Mouse (Mus musculus) midbrain, embryonic 10.5 days (tissue): ENCODE measurements around the gene Hoxc9. TPM values are rescaled to one million over a fixed set of nuclear protein-coding genes. Genes with fewer than 3 reads are reported as not detected.

Source experiments
- DNase-seq: peaks from one replicate; pipeline ENCODE4 v3.0.0-alpha.2; 2017; ENCODE audit warnings: low spot score
- H3K27ac ChIP-seq: fragments of 300-500 bp; sonication (generic); replicated peaks from 2 replicates; pipeline ENCODE4 v1.5.1; 2016; ENCODE audit warnings: mild to moderate bottlenecking
- H3K27me3 ChIP-seq: fragments of 300-500 bp; sonication (generic); 2 replicates; pipeline ENCODE4 v1.6.1; 2016; ENCODE audit warnings: low read depth, mild to moderate bottlenecking; ENCODE audit not compliant: poor library complexity, severe bottlenecking
- H3K36me3 ChIP-seq: fragments of 300-500 bp; sonication (generic); 2 replicates; pipeline ENCODE4 v1.6.1; 2016; ENCODE audit warnings: mild to moderate bottlenecking, moderate library complexity
- H3K4me1 ChIP-seq: fragments of 300-500 bp; sonication (generic); 2 replicates; pipeline ENCODE4 v1.6.1; 2016
- H3K4me3 ChIP-seq: fragments of 300-500 bp; sonication (generic); 2 replicates; pipeline ENCODE4 v1.5.1; 2016; ENCODE audit warnings: mild to moderate bottlenecking, moderate library complexity
- H3K9me3 ChIP-seq: fragments of 300-500 bp; sonication (generic); replicated peaks from 2 replicates; pipeline ENCODE4 v1.6.1; 2016; ENCODE audit warnings: mild to moderate bottlenecking
- WGBS: fragments of 180-500 bp; shearing (Covaris S2); methylation state at CpG from one replicate; pipeline ENCODE4 v1.1.7; 2016; 5-methylcytosine and 5-hydroxymethylcytosine counted together
- polyA plus RNA-seq: library from polyadenylated mRNA; unstranded; fragments of >200 nt; fragmentation: Nextera tagmentation; extraction: Ambion mirVana; gene quantifications from 2 replicates; pipeline ENCODE4 v1.2.1, GENCODE M21; 2016

Hoxc9 gene
- polyA plus RNA-seq, 1 experiment from 2014 or later: not detected

DNA sequence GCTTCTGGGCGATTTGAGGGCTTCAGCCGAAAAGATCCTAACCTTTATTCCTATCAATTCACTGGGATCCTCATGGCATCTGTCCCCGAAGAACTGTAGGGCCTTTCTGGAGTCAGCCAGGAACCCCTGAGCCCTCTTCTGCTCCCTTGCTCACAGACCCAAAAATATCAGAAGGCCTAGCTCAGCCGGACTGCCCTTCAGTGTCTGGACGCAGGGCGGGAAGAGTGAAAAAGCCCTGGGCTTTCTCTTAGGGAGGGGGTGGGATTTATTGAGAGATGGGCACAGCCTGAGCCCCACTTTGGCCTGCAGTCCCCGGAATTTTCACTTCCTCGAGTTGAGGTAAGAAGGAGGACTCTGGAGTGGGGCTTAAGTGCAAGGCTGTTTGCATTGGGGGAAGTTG, 13.0 kb upstream of the Hoxc9 start:
- no peaks in the 10 kb centered on the region for H3K36me3 ChIP-seq
- peaks cover 100% of the 10 kb centered on the region for H3K27me3 ChIP-seq
- H3K4me1 ChIP-seq: peaks cover 7% of the 10 kb centered on the region; the same call in 1 of the 2 replicates
- no peak overlapping the region for H3K27ac ChIP-seq
- no peaks in the 10 kb centered on the region for H3K9me3 ChIP-seq
- under 1% methylated on average over 8 of the region's 8 CpGs for WGBS
- H3K4me3 ChIP-seq: no peak overlapping the region
- DNase-seq: no peak

DNA sequence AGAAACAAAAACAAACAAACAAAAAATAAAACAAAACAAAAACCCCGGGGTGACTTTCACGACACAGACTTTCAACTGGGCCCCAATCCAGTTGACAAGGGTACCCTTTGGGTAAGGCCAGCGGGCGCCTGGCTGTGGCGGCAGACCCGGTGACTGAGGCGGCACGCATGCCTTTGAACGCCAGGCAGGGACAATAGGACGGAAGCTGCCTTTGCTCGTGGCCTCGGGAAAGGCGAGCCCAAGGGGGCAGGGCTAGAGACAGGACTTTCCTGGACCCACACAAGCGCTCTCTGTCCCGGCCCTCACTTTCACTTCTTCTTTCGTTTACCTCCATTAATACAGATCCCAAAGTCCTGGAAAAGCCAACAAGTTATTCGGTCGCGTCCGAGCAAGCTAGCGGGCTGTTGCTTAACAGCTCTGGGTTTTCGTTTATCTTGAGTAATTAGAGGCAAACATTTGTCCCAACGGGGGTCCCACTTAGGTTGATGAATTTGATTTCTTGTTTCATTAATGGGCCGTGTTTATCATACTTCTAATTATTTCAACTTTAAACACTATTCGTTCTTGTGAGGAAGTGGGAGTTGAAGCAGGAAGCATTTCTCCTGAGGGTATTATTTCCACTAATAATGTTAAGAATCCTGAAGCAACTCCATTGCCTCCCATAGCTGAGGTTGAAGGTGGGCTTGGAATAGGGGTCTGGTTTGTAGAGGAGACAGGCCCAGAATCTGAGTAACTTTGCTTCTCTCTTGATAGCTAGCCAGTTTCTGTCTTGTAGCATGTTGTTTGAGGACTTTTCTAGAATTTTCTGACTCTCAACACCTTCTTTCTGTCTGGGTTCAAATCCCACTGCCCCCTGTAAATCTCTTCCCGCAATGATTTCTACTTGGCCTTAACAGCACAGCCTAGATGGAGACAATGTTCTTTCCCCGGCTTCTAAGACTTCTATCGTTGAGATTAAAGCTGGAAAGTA, 12.3 kb upstream of the Hoxc9 start:
- Histone ChIP-seq H3K27ac (no peak overlapping the region), H3K4me3 (no peak overlapping the region), H3K4me1 (peaks cover 7% of the 10 kb centered on the region; the same call in 1 of the 2 replicates), H3K27me3 (peaks cover 100% of the 10 kb centered on the region), H3K9me3 (no peaks in the 10 kb centered on the region), H3K36me3 (no peaks in the 10 kb centered on the region)
- 2% methylated on average over 28 of the region's 28 CpGs for WGBS
- peak; percentile 76 for DNase-seq

DNA sequence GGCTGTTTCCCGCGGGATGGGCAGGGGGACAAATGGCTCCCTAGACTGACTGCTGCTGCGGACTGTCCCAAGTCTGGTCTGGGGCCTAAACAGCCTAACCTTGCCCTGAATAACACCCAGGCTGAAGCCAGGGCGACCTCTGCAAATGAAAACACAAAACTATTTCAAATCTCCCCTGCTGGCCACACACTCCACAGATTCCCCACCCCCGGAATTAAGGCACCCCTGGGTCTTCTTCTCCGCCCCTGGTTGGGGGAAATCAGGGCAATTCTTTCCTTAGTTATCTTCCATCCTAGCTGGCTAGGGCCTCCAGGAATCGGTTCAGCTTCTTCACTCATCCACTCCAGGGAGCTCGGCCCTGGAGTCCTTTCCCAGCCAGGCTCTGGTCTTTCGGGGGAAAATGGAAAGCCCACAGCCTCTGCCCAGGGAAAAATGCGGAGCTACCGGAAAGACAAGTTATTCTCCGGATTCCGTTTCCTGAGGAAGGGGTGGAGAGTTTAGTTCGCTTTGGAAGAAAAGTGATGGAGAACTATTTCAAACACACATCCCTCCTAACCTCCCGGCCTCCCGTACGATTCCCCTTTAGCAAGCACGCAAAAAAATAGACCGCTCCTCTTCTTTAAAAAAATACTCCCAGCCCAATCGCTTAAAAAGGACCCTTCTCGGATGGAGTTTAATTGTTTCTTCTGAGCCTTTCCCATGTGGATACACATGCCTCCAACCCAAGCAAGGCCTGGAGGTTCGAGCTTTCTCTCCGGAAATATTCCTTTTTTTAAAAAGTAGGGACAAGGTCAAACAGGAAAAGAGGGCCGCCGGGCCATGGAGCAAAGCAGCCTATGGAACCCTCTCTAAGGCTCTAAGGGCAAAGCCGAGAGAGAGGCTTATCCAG, 11.0 kb upstream of the Hoxc9 start:
- 2% methylated on average over 26 of the region's 26 CpGs for WGBS
- H3K27ac ChIP-seq: no peak overlapping the region
- H3K36me3 ChIP-seq: no peaks in the 10 kb centered on the region
- H3K4me3 ChIP-seq: no peak overlapping the region
- no peaks in the 10 kb centered on the region for H3K9me3 ChIP-seq
- H3K27me3 ChIP-seq: peaks cover 100% of the 10 kb centered on the region
- peaks cover 7% of the 10 kb centered on the region; the same call in 1 of the 2 replicates for H3K4me1 ChIP-seq
- no peak for DNase-seq

DNA sequence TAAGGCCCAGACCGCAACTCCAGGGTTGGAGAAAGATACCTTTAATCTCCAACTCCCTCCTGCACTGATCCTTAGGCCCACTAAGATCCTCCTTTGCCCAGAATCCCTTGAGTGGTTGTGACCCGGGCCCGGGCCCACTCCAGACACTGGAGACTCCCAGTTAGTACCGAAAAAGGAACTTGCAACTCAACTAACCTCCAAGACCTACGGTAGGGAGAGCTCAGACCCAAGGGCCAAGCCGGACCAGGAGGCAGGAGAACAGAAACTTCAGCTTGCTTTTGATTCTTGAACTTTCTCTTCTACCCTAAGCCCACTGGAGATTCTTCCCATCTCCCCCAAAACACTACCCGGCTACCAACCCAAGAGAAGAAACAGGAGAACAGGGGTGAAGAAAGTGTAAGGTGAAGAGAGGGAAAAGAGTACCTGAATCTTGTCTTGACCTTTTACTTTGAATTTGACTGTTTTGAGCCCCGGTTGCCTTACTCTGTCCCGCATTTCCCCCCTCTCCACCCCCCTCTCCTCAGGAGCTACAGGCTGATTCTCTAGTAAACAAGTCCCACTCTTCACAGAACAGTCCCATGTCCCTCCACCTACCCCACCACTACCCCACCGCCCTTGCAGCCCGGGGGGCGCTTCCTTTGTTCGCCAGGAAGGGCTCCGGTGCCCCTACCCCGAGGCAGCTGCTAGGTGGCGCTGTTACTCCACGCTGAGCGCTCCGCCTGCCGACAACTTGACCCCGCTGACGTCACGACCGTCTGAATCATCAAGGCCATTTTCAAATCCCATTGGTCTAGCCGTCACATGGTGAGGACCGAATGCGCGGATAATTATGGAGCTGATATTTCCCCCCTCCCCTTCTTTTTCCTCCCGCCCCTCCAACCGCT, 10.1 kb upstream of the Hoxc9 start:
- Histone ChIP-seq H3K27me3 (peaks cover 100% of the 10 kb centered on the region), H3K9me3 (no peaks in the 10 kb centered on the region), H3K27ac (no peak overlapping the region), H3K4me3 (peak overlapping the region; percentile 22), H3K4me1 (peaks cover 7% of the 10 kb centered on the region; the same call in 1 of the 2 replicates), H3K36me3 (no peaks in the 10 kb centered on the region)
- WGBS: 1% methylated on average over 30 of the region's 30 CpGs
- DNase-seq: peak; percentile 87

DNA sequence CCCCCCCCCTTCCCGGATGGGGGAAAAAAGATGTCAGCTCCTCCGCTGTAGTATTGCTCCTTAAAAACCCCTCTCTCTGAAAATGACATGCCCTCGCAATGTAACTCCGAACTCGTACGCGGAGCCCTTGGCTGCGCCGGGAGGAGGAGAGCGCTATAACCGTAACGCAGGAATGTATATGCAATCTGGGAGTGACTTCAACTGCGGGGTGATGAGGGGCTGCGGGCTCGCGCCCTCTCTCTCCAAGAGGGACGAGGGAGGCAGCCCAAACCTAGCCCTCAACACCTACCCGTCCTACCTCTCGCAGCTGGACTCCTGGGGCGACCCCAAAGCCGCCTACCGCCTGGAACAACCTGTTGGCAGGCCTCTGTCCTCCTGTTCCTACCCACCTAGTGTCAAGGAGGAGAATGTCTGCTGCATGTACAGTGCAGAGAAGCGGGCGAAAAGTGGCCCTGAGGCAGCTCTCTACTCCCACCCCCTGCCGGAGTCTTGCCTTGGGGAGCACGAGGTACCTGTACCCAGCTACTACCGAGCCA, 9.4 kb upstream of the Hoxc9 start, which contains the start of gene Hoxc10:
Gene Hoxc10 (plus strand): TSS at position 21 of the 536 bp plus-strand sequence.
- DNase-seq: no peak
- Histone ChIP-seq H3K4me3 (peak within 1 kb of the TSS; percentile 22), H3K27ac (no peak within 1 kb of the TSS), H3K27me3 (peaks cover 100% of the 10 kb centered on the region), H3K36me3 (no peaks in the 10 kb centered on the region), H3K9me3 (no peaks in the 10 kb centered on the region), H3K4me1 (peaks cover 7% of the 10 kb centered on the region; the same call in 1 of the 2 replicates)
- WGBS: 3% methylated on average over 27 of the region's 27 CpGs

DNA sequence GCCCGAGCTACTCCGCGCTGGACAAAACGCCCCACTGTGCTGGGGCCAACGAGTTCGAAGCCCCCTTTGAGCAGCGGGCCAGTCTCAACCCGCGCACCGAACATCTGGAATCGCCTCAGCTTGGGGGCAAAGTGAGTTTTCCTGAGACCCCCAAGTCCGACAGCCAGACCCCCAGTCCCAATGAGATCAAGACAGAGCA, 9.0 kb upstream of the Hoxc9 start, which contains the start of gene Hoxc5:
Gene Hoxc5 (plus strand): TSS at position 132 of the 199 bp plus-strand sequence.
- H3K4me3 ChIP-seq: peak within 1 kb of the TSS; percentile 22
- 2% methylated on average over 12 of the region's 12 CpGs for WGBS
- peaks cover 7% of the 10 kb centered on the region; the same call in 1 of the 2 replicates for H3K4me1 ChIP-seq
- no peak within 1 kb of the TSS for H3K27ac ChIP-seq
- H3K27me3 ChIP-seq: peaks cover 100% of the 10 kb centered on the region
- DNase-seq: no peak
- H3K36me3 ChIP-seq: no peaks in the 10 kb centered on the region
- H3K9me3 ChIP-seq: no peaks in the 10 kb centered on the region

DNA sequence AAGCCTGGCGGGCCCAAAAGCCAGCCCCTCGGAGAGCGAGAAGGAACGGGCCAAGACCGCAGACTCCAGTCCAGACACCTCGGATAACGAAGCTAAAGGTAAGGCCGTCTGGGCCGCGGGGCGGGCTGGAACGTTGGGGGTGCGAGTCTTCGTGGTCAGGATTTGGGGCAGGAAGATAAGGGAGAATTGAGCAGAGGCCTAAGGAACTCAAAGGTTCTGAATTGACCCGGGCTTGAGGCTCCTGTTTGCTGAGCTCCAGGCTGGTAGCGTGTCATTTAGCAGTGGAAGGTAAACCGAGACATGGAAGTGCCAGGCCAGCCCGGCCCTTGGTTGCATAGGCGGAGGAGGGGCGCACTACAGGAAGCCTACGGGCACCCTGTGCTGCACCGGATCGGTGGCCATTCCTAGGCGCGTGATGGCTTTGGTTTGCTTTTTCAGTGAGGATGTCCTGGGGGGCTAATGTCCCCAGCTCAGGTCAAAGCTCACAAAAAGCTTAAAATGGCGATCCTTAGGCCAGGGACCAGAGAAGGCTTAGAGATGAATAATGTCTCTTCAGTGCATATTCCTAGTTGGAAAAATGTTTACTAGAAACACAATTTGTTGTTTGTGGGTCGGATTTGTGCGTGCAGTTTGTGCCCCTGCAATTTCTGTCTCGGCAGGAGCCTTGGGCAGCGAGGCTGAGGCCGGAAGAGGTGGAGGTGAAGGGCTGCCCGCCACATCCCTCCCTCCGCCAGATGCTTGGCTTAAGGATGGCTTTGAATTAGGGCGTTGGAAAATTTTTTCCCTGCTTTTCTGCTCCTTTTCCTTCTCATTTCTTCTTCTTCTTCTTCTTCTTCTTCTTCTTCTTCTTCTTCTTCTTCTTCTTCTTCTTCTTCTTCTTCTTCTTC, 8.5 kb upstream of the Hoxc9 start:
- 2% methylated on average over 34 of the region's 34 CpGs for WGBS
- no peaks in the 10 kb centered on the region for H3K9me3 ChIP-seq
- peaks cover 100% of the 10 kb centered on the region for H3K27me3 ChIP-seq
- no peak overlapping the region for H3K27ac ChIP-seq
- DNase-seq: no peak
- H3K4me3 ChIP-seq: no peak overlapping the region
- no peaks in the 10 kb centered on the region for H3K36me3 ChIP-seq
- H3K4me1 ChIP-seq: peaks cover 7% of the 10 kb centered on the region; the same call in 1 of the 2 replicates

DNA sequence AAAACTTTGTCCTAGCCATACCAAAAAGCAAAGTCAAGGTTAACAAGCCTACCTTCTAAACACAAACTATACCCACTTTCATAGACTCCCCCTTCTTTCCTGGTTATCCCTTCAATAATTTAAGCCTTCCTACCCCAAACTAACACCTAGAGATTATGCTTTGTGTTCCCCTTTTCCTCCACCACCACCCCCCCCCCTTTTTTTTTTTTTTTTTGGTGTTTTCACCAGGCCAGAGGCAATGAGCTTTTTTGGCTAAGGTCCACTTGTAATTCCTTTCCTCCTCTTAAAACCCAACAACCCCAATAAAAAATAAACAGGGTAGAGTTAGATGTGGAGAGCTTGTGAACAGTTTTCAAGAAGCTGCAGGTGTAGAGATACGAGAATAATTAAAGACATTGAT, 6.9 kb upstream of the Hoxc9 start:
- no peaks in the 10 kb centered on the region for H3K36me3 ChIP-seq
- no peak overlapping the region for H3K27ac ChIP-seq
- peaks cover 100% of the 10 kb centered on the region for H3K27me3 ChIP-seq
- no peaks in the 10 kb centered on the region for H3K9me3 ChIP-seq
- H3K4me3 ChIP-seq: no peak overlapping the region
- 70% methylated on average over 1 of the region's 1 CpGs for WGBS
- H3K4me1 ChIP-seq: peaks cover 7% of the 10 kb centered on the region; the same call in 1 of the 2 replicates
- no peak for DNase-seq

DNA sequence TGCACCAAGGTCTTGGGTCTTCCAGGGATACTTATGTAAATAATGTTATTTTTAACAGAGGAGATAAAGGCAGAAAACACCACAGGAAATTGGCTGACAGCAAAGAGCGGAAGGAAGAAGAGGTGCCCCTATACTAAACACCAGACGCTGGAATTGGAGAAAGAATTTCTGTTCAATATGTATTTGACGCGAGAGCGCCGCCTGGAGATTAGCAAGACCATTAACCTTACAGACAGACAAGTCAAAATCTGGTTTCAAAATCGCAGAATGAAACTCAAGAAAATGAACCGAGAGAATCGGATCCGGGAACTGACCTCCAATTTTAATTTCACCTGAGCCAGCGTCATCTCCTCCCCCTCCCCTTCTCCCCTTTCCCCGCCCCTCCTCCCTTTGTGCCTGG, 5.5 kb upstream of the Hoxc9 start:
- DNase-seq: no peak
- 3% methylated on average over 12 of the region's 12 CpGs for WGBS
- no peaks in the 10 kb centered on the region for H3K36me3 ChIP-seq
- H3K9me3 ChIP-seq: no peaks in the 10 kb centered on the region
- no peak overlapping the region for H3K4me3 ChIP-seq
- H3K4me1 ChIP-seq: peaks cover 7% of the 10 kb centered on the region; the same call in 1 of the 2 replicates
- H3K27me3 ChIP-seq: peaks cover 100% of the 10 kb centered on the region
- H3K27ac ChIP-seq: no peak overlapping the region

DNA sequence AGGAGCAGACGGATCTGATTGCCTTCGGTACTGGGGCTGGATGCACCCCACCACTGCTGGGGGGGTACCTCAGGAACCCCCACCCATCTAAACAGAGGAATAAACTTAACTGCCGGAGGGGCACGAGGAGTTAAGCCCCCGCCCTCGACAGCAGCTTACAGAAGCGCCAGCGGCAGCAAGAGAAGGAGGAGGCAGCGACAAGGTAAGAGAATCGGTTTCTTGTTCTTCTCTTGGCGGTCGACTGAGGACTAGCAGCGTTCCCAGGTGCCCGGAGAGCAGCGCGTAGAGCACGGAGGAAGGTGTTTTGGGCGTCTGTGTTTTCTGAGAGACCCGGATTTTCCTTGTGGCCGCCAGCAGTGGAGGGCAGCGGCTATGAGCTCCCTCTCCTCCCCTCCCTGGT, 4.0 kb upstream of the Hoxc9 start:
- Histone ChIP-seq H3K36me3 (no peaks in the 10 kb centered on the region), H3K9me3 (no peaks in the 10 kb centered on the region), H3K27ac (no peak overlapping the region), H3K4me1 (no peaks in the 10 kb centered on the region), H3K27me3 (peaks cover 100% of the 10 kb centered on the region), H3K4me3 (no peak overlapping the region)
- under 1% methylated on average over 21 of the region's 21 CpGs for WGBS
- DNase-seq: no peak

DNA sequence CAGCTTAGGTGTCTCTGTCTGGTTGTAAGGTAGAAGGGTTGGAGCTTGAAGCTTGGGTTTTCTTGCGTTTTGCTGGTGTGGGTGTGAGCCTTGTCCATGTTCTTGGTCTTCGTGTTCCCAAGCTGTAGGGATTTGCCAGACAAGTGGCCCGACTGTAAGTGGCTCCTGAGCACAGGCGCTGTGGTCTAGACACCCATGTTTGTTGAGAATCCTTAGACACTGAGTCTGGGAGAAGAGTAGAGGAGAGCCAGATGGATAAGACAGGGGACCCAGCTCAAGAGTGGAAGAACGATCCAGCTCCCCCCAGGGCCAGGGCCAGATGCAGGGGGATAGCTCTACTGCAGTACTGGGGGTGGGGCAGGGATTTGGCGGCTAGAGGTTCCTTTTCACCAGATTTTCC, 3.5 kb upstream of the Hoxc9 start:
- 1% methylated on average over 6 of the region's 6 CpGs for WGBS
- H3K27me3 ChIP-seq: peaks cover 100% of the 10 kb centered on the region
- no peak for DNase-seq
- no peak overlapping the region for H3K4me3 ChIP-seq
- H3K27ac ChIP-seq: no peak overlapping the region
- no peaks in the 10 kb centered on the region for H3K9me3 ChIP-seq
- H3K36me3 ChIP-seq: no peaks in the 10 kb centered on the region
- H3K4me1 ChIP-seq: no peaks in the 10 kb centered on the region
